Mouse (Mus musculus): ENCODE data around the gene Mthfd1l. TPM values are rescaled to one million over a fixed set of nuclear protein-coding genes. Genes with fewer than 3 reads are reported as not detected.
A peak's percentile ranks its signal among the peaks of the same experiment; 100 is the strongest.

The Mthfd1l gene
- polyA plus RNA-seq, 1 experiment from 2014 or later: 36.5 TPM

DNA sequence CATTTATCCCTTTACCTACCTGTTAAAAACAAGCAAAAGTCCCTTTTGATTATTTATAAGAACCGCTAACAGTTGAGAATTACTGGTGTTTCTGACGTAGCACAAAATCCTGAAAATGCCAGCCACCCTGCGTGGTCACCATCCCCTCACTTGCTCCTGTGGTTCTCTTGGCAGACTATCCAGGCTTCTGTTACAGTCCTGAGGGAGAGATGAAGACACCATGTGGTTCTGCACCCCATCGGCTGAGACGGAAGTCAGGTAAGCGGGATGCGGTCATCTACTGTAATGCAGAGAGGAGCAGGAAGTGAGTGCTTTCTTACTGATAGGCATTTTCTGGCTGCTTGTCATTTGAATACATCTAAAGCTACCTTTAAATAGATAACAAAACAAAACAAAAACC is 25.6 kb upstream of the Mthfd1l start:
- WGBS (ENCODE audit: insufficient replicate concordance): 78% methylated on average over 7 of the region's 7 CpGs
- Histone ChIP-seq H3K36me3 (no peaks in the 10 kb centered on the region), H3K4me2 (no peak overlapping the region)

DNA sequence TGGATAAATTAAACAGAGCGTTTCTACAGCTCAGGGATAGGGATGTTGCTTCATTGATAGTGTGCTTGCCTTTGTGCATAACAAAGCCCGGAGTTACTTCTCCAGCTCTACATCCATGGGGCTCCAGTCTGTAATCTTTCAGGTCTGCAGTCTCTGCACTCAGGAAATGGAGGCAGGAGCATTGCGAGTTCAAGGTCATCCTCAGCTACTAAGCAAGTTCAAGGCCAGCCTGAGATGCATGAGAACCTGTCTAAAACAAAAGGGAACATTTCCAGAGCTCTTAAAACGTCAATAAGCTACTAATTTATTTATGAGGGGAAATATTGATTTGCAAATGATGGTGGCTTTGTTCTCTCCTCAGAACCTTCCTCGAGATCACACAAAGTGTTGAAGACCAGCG is 23.6 kb upstream of the Mthfd1l start:
- Histone ChIP-seq H3K9ac (no peak overlapping the region), H3K27ac (no peak overlapping the region), H3K9me3 (replicated peaks) (no peaks in the 10 kb centered on the region), H3K4me2 (no peak overlapping the region), H3K27me3 (replicated peaks) (no peaks in the 10 kb centered on the region), H3K4me1 (no peaks in the 10 kb centered on the region), H3K36me3 (no peaks in the 10 kb centered on the region), H3K4me3 (no peak overlapping the region)
- 71% methylated on average over 6 of the region's 6 CpGs for WGBS (ENCODE audit: insufficient replicate concordance)
- no peak for ATAC-seq

More for the DNA sequence above, 25.6 kb upstream of the Mthfd1l start:
- no peak for ATAC-seq
- Histone ChIP-seq H3K9ac (no peak overlapping the region), H3K4me1 (no peaks in the 10 kb centered on the region), H3K27ac (no peak overlapping the region), H3K27me3 (replicated peaks) (no peaks in the 10 kb centered on the region), H3K4me3 (no peak overlapping the region), H3K9me3 (replicated peaks) (no peaks in the 10 kb centered on the region)

DNA sequence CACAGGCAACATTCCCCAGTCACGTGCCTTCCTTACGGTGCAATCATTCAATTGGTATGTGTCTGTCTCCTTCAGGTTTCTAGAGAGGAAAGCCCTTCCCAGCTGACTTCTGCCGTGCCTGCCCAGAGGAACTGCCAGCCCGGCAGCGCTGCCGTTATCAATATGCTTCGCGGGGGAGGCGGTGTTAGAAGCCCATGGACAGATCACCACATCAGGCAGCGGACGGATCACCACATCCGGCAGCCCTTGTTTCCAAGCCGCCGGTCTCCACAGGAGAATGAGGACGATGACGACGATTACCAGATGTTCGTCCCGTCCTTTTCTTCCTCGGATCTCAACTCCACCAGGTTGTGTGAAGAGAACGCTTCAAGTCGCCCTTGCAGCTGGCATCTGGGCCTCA is 16.4 kb upstream of the Mthfd1l start:
- Histone ChIP-seq H3K27ac (no peak overlapping the region), H3K4me3 (no peak overlapping the region), H3K9ac (no peak overlapping the region), H3K9me3 (replicated peaks) (no peaks in the 10 kb centered on the region), H3K27me3 (replicated peaks) (no peaks in the 10 kb centered on the region), H3K4me1 (no peaks in the 10 kb centered on the region), H3K4me2 (no peak overlapping the region), H3K36me3 (peaks cover 12% of the 10 kb centered on the region)
- no peak for ATAC-seq
- WGBS (ENCODE audit: insufficient replicate concordance): 79% methylated on average over 22 of the region's 22 CpGs

DNA sequence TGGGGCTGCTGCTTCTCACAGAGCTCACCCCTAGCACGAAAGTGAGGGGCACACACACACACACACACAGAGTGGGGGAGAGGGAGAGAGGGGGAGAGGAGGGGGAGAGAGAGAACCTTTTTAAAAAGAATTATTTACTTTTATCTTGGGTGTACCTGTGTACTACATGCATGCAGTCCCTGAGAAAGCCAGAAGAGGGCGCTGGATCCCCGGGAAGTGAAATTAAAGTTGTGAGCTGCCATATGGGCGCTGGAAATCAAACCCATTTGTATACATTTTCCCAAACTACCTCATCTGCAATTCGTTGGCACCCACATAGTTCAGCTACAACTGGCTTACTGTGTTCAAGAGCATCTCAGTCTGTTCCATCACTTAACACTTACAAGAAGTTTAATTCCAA is 14.3 kb upstream of the Mthfd1l start:
- Histone ChIP-seq H3K27me3 (replicated peaks) (no peaks in the 10 kb centered on the region), H3K4me2 (no peak overlapping the region), H3K27ac (no peak overlapping the region), H3K36me3 (peaks cover 12% of the 10 kb centered on the region), H3K9ac (no peak overlapping the region), H3K9me3 (replicated peaks) (no peaks in the 10 kb centered on the region), H3K4me1 (no peaks in the 10 kb centered on the region), H3K4me3 (no peak overlapping the region)
- no peak for ATAC-seq
- 51% methylated on average over 5 of the region's 5 CpGs for WGBS (ENCODE audit: insufficient replicate concordance)

DNA sequence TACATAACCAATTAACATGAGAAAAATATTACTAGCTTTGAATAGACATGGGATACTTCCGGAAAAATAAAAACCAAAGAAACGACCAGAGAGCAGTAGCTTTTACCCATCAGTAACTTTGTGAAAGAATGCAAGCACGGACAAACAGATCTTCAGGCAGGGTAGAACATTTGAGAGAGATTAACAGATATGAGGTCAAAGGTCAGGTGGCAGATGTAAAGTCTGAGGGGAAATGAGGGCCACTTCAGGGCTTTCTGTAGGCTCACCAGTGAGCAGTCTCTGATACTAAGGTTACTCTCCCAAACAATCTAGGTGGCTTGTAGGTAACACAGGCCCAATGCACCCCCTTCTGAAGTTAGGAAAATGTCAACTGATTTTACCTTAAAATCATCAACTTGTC is 3.9 kb upstream of the Mthfd1l start:
- H3K27me3 ChIP-seq (replicated peaks): no peaks in the 10 kb centered on the region
- H3K4me3 ChIP-seq: no peak overlapping the region
- WGBS (ENCODE audit: insufficient replicate concordance): 60% methylated on average over 3 of the region's 3 CpGs
- no peak overlapping the region for H3K4me2 ChIP-seq
- H3K9me3 ChIP-seq (replicated peaks): no peaks in the 10 kb centered on the region
- ATAC-seq: no peak
- H3K4me1 ChIP-seq: peaks cover 22% of the 10 kb centered on the region
- H3K27ac ChIP-seq: no peak overlapping the region
- no peak overlapping the region for H3K9ac ChIP-seq
- no peaks in the 10 kb centered on the region for H3K36me3 ChIP-seq

DNA sequence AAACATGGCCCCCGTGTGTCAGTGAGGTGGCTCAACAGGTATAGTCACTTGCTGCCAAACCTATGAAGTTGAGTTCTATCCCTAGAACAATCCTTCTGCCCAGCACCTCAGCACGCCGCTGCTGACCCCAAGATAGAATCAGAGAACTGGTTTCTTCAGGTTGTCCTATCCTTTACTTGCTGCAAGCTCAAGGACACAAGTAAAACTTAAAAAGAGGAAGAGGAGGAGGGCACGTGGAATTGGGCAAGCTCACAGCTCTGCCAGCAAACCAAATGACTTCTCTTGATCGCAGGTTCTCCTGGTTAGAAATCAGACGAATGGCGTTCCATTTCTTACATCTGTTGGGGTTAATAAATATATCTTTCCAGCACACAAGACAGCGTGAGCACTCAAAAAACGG is 681 bp upstream of the Mthfd1l start:
- H3K36me3 ChIP-seq: peaks cover 6% of the 10 kb centered on the region
- H3K27ac ChIP-seq: peak overlapping the region; percentile 95
- no peaks in the 10 kb centered on the region for H3K9me3 ChIP-seq (replicated peaks)
- H3K4me3 ChIP-seq: peak overlapping the region; percentile 77
- 65% methylated on average over 9 of the region's 9 CpGs for WGBS (ENCODE audit: insufficient replicate concordance)
- peaks cover 55% of the 10 kb centered on the region for H3K4me1 ChIP-seq
- H3K9ac ChIP-seq: 0 out of 2 replicates have a peak overlapping the region, but pooled peaks have one; percentile 89
- H3K27me3 ChIP-seq (replicated peaks): no peaks in the 10 kb centered on the region
- peak overlapping the region; percentile 97 for H3K4me2 ChIP-seq
- no peak for ATAC-seq

DNA sequence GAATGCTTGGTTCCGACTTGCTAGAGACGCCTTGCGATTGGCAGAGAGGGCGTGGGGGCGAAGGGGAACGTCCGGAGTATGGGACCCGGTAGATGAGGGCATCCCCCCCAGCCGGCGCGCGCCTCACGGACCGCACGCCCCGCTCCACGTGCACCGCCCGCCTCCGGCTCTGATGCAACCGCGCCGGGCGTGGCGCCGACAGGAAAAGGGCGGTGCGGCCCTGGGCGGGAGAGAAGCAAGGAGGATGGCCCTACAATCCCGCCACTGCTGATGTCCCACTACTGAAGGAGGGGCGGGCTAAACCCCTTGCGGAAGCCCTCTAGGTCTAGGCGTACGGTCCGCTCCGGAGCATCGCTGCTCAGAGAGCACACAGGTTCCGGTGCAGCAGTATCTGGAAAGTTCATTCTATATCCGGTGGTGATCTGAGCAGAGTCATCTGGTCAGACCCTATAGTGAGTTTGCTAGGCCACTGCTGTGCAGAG is 712 bp downstream of the Mthfd1l start:
- peaks cover 61% of the 10 kb centered on the region for H3K4me1 ChIP-seq
- H3K9ac ChIP-seq: peak overlapping the region; percentile 89
- peak; percentile 91 for ATAC-seq
- peaks cover 20% of the 10 kb centered on the region for H3K36me3 ChIP-seq
- H3K27me3 ChIP-seq (replicated peaks): no peaks in the 10 kb centered on the region
- 2% methylated on average over 39 of the region's 39 CpGs for WGBS (ENCODE audit: insufficient replicate concordance)
- H3K4me2 ChIP-seq: peak overlapping the region; percentile 97
- H3K9me3 ChIP-seq (replicated peaks): no peaks in the 10 kb centered on the region
- peak overlapping the region; percentile 95 for H3K27ac ChIP-seq
- peak overlapping the region; percentile 77 for H3K4me3 ChIP-seq

DNA sequence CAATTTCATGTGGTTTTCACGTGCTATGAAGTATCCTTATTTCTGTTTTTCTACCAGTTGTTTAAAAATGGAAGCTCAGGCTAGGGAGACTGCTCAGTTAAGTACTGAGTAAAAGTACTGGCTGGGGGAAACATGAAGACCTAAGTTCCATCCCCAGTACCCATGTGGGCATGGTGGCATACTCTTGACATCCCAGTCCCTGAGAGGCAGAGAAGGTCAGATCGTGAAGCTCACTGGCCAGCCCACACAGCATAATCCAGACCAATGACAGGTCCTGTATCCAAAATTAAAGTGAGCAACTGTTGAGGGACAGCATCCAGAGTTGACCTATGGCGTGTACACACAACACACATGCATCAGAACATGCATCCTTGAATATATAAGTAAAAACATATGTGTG is 1.5 kb downstream of the Mthfd1l start:
- peaks cover 58% of the 10 kb centered on the region for H3K4me1 ChIP-seq
- H3K9me3 ChIP-seq (replicated peaks): no peaks in the 10 kb centered on the region
- H3K27me3 ChIP-seq (replicated peaks): no peaks in the 10 kb centered on the region
- H3K36me3 ChIP-seq: peaks cover 28% of the 10 kb centered on the region
- H3K4me3 ChIP-seq: peak overlapping the region; percentile 77
- WGBS (ENCODE audit: insufficient replicate concordance): 62% methylated on average over 3 of the region's 3 CpGs
- peak overlapping the region; percentile 89 for H3K9ac ChIP-seq
- ATAC-seq: no peak
- H3K4me2 ChIP-seq: peak overlapping the region; percentile 97
- H3K27ac ChIP-seq: peak overlapping the region; percentile 95

DNA sequence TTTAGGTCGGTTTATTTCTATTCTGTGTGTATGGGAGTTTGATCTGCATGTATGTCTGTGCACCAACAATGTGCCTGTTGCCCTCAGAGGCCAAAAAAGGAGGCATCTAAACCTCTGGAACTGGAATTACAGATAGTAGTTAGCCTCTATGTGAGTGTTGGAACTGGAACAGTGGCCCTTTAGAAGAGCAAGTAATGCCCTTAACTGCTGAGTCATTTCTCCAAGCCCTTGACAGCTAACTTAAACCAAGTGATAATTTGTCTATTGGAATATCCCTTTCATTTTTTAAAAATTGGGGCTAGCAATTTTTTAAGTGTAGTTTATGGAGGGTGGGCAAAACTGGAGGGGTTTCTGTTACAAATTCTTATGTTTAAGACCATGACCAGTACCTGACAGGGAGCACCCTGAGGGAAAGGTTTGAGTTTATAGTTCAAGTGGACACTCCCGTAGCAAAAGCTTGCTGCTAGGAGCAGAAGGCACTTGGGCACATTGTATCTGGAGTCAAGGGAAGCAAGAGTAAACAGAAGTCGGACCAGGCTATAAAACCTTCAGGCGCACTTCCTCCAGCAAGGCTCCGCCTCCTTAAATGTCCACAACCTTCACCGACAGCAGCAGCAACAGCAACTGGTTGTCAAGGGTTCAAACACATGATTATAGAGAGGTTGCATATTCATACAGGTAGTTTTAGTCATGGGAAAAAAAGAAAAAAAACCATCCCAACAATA is 3.1 kb downstream of the Mthfd1l start:
- H3K4me2 ChIP-seq: peak overlapping the region; percentile 97
- H3K4me1 ChIP-seq: peaks cover 58% of the 10 kb centered on the region
- no peaks in the 10 kb centered on the region for H3K9me3 ChIP-seq (replicated peaks)
- peak overlapping the region; percentile 95 for H3K27ac ChIP-seq
- no peaks in the 10 kb centered on the region for H3K27me3 ChIP-seq (replicated peaks)
- peak overlapping the region; percentile 89 for H3K9ac ChIP-seq
- ATAC-seq: no peak
- WGBS (ENCODE audit: insufficient replicate concordance): 53% methylated on average over 6 of the region's 6 CpGs
- H3K4me3 ChIP-seq: peak overlapping the region; percentile 77; the same call in 1 of the 2 replicates
- peaks cover 44% of the 10 kb centered on the region for H3K36me3 ChIP-seq

DNA sequence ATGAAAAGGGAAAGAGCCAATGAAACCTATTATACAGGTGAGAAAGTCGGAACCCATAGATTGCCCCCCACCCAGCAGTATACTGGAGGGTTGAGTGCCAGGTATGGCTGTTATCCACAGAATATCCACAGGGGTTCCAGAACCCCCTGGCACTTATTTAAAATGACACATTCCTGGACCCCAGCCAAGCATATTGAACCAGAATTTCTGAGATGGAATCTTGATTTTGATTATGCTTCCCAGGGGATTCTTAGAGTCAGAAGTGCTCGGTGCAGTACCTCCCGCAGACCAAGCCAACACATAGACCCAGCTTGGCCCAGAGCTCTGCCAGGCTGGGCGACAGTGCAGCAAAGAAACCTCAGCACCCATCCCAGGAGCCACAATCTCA is 3.7 kb downstream of the Mthfd1l start:
- H3K4me2 ChIP-seq: peak overlapping the region; percentile 97; the same call in 1 of the 2 replicates

DNA sequence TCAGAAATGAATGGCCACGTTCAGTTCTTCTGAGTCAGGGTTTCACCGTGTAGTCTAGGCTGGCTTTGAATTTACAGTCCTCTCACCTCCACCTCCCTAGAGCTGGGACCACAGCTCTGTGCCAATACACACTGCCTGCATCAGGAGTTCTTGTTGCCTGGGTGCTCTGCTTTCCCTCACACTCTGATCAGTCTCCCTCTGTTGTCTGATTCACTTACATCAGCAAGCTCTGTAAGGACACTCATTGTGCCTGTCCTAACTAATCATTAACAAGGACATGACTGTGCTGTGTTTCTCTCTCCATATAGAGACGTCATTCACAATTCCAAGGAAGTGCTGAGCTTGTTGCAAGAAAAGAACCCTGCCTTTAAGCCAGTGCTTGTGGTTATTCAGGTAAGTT is 5.4 kb downstream of the Mthfd1l start:
- no peak for ATAC-seq
- WGBS (ENCODE audit: insufficient replicate concordance): 76% methylated on average over 3 of the region's 3 CpGs
- no peaks in the 10 kb centered on the region for H3K9me3 ChIP-seq (replicated peaks)
- H3K27ac ChIP-seq: peak overlapping the region; percentile 17; the same call in 1 of the 2 replicates
- H3K4me1 ChIP-seq: peaks cover 41% of the 10 kb centered on the region
- peaks cover 67% of the 10 kb centered on the region for H3K36me3 ChIP-seq
- no peak overlapping the region for H3K4me3 ChIP-seq
- no peak overlapping the region for H3K9ac ChIP-seq
- no peaks in the 10 kb centered on the region for H3K27me3 ChIP-seq (replicated peaks)
- H3K4me2 ChIP-seq: no peak overlapping the region

More for the DNA sequence above, 3.7 kb downstream of the Mthfd1l start:
- H3K36me3 ChIP-seq: peaks cover 50% of the 10 kb centered on the region
- H3K4me3 ChIP-seq: no peak overlapping the region
- 89% methylated on average over 4 of the region's 4 CpGs for WGBS (ENCODE audit: insufficient replicate concordance)
- peak overlapping the region; percentile 95 for H3K27ac ChIP-seq
- peaks cover 57% of the 10 kb centered on the region for H3K4me1 ChIP-seq
- H3K9ac ChIP-seq: no peak overlapping the region
- H3K9me3 ChIP-seq (replicated peaks): no peaks in the 10 kb centered on the region
- ATAC-seq: no peak
- H3K27me3 ChIP-seq (replicated peaks): no peaks in the 10 kb centered on the region

DNA sequence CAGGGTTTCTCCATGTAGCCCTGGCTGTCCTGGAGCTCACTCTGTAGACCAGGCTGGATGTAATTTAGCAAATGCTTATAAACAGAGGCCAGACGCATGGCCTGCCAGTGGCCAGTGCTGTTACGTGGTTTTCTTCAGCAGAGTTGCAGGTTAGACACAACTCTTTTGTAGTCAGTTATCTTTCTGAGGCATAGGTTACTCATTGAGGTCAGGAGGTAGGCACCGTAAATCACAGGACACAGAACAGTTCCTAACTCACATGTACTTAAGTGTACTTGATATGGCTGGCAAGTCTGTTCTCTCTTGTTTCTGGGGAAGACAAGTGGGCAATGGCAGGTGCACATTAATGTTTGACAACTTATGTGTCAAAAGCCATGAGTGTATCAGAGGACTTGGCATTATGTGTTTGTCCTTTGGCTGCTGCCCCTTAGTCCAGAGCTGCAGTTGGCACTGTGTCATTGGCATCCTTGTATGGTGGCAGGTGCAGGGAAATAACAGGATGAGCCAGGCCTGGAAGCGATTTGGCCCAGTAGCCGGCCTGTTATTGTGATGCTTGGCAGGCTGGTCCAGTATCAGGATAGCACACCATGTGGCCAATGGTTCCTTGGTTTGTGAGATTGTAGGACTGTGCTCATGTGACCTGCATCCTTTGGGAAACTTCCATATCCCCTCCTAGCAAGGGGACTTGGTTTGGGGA is 6.0 kb downstream of the Mthfd1l start:
- H3K4me3 ChIP-seq: no peak overlapping the region
- peaks cover 40% of the 10 kb centered on the region for H3K4me1 ChIP-seq
- 89% methylated on average over 5 of the region's 5 CpGs for WGBS (ENCODE audit: insufficient replicate concordance)
- no peaks in the 10 kb centered on the region for H3K9me3 ChIP-seq (replicated peaks)
- no peak overlapping the region for H3K4me2 ChIP-seq
- H3K9ac ChIP-seq: no peak overlapping the region
- no peaks in the 10 kb centered on the region for H3K27me3 ChIP-seq (replicated peaks)
- H3K27ac ChIP-seq: no peak overlapping the region
- H3K36me3 ChIP-seq: peaks cover 73% of the 10 kb centered on the region
- ATAC-seq: no peak

Data from liver, embryonic 12.5 days (tissue).